Mouse (Mus musculus) forebrain, embryonic 10.5 days (tissue): ENCODE results near the gene Cacng5. TPM values are rescaled to one million over a fixed set of nuclear protein-coding genes. Genes with fewer than 3 reads are reported as not detected.
A peak's percentile ranks its signal among the peaks of the same experiment; 100 is the strongest.

Experiments
- DNase-seq: peaks from one replicate; pipeline ENCODE4 v3.0.0-alpha.2; 2017; ENCODE audit warnings: low spot score; ENCODE audit errors: extremely low spot score
- H3K27ac ChIP-seq: fragments of 300-500 bp; sonication (generic); 2 replicates; pipeline ENCODE4 v1.5.1; 2016; ENCODE audit warnings: mild to moderate bottlenecking
- H3K27me3 ChIP-seq: fragments of 300-500 bp; sonication (generic); 2 replicates; pipeline ENCODE4 v1.6.1; 2016; ENCODE audit warnings: mild to moderate bottlenecking; ENCODE audit not compliant: poor library complexity, severe bottlenecking
- H3K36me3 ChIP-seq: fragments of 300-500 bp; sonication (generic); replicated peaks from 2 replicates; pipeline ENCODE4 v1.6.1; 2016; ENCODE audit warnings: mild to moderate bottlenecking, moderate library complexity
- H3K4me1 ChIP-seq: fragments of 300-500 bp; sonication (generic); 2 replicates; pipeline ENCODE4 v1.6.1; 2016
- H3K4me3 ChIP-seq: fragments of 300-500 bp; sonication (generic); 2 replicates; pipeline ENCODE4 v1.5.1; 2016; ENCODE audit warnings: mild to moderate bottlenecking, moderate library complexity
- H3K9me3 ChIP-seq: fragments of 300-500 bp; sonication (generic); 2 replicates; pipeline ENCODE4 v1.6.1; 2016; ENCODE audit warnings: mild to moderate bottlenecking, moderate library complexity
- WGBS: fragments of 180-500 bp; shearing (Covaris S2); methylation state at CpG from one replicate; pipeline ENCODE4 v1.1.7; 2016; 5-methylcytosine and 5-hydroxymethylcytosine counted together
- polyA plus RNA-seq: library from polyadenylated mRNA; unstranded; fragments of >200 nt; fragmentation: Nextera tagmentation; extraction: Ambion mirVana; gene quantifications from 2 replicates; pipeline ENCODE4 v1.2.1, GENCODE M21; 2016

Cacng5 gene
- polyA plus RNA-seq, 1 experiment from 2014 or later, result 0.33 TPM

- 87% methylated on average over 8 of the region's 8 CpGs for WGBS
- H3K9me3 ChIP-seq, result no peaks in the 10 kb centered on the region
- no peaks in the 10 kb centered on the region for H3K36me3 ChIP-seq
- no peak for DNase-seq
- no peak overlapping the region for H3K4me3 ChIP-seq
- H3K4me1 ChIP-seq, result no peaks in the 10 kb centered on the region
- H3K27ac ChIP-seq, result no peak overlapping the region
- no peaks in the 10 kb centered on the region for H3K27me3 ChIP-seq
Measured at GRCm38 (mm10) chr11:107867509-107867908, 47.3 kb downstream of the Cacng5 start.

DNA sequence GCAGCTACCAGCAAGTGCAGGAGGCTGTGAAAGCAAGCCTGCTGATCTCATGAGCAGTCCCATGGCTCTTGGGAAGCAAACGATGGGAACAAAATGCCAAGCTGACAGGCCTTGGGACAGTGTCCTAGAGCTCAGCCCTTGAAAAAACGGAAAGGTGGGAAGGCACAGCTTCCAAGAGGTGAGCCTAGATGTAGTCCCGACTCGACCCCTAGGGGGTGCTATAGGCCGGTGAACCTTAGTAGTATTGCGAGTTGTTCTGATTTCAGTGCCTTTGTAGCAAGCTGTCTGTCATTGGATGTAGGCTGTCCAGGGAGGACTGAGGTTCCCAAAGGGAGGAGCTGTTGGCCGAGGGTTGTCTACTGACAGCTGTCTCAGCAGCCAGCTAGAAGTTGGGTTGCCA lies 49.7 kb downstream of the Cacng5 start:
- Histone ChIP-seq H3K36me3 (no peaks in the 10 kb centered on the region), H3K27ac (no peak overlapping the region), H3K27me3 (no peaks in the 10 kb centered on the region), H3K4me1 (no peaks in the 10 kb centered on the region), H3K9me3 (no peaks in the 10 kb centered on the region), H3K4me3 (no peak overlapping the region)
- peak; percentile 71 for DNase-seq
- 19% methylated on average over 7 of the region's 7 CpGs for WGBS

DNA sequence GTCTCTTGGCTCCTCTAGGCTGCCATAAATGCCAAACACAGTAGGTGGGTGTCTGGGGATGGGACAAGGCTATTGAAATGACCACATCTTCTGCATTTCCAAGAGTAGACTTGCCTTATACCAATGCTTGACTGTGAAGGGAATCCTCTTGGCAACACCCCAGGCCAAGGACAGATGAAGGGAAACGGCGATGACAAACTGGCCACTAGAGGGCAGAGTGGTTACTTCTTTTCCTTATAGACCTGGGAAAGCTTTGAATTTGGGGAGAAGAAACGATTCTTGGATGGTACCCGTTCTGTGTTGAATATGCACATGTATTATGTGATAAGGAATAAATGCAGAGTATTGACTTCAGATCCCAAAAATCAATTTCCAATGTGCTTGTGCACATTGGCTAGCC lies 50.8 kb downstream of the Cacng5 start:
- Histone ChIP-seq H3K9me3 (no peaks in the 10 kb centered on the region), H3K4me1 (no peaks in the 10 kb centered on the region), H3K36me3 (no peaks in the 10 kb centered on the region), H3K27me3 (no peaks in the 10 kb centered on the region), H3K27ac (no peak overlapping the region), H3K4me3 (no peak overlapping the region)
- peak; percentile 51 for DNase-seq
- 18% methylated on average over 4 of the region's 4 CpGs for WGBS

GRCm38 (mm10) chr11:107861738-107862137 lies 53.1 kb downstream of the Cacng5 start:
- Histone ChIP-seq H3K4me1 (no peaks in the 10 kb centered on the region), H3K27ac (no peak overlapping the region), H3K27me3 (no peaks in the 10 kb centered on the region), H3K9me3 (no peaks in the 10 kb centered on the region), H3K4me3 (no peak overlapping the region), H3K36me3 (no peaks in the 10 kb centered on the region)
- 80% methylated on average over 5 of the region's 5 CpGs for WGBS
- DNase-seq, result no peak

GRCm38 (mm10) chr11:107859871-107860270 lies 55.0 kb downstream of the Cacng5 start:
- Histone ChIP-seq H3K4me1 (no peaks in the 10 kb centered on the region), H3K9me3 (no peaks in the 10 kb centered on the region), H3K27ac (no peak overlapping the region), H3K27me3 (no peaks in the 10 kb centered on the region), H3K36me3 (no peaks in the 10 kb centered on the region), H3K4me3 (no peak overlapping the region)
- no peak for DNase-seq
- 92% methylated on average over 4 of the region's 4 CpGs for WGBS

DNA sequence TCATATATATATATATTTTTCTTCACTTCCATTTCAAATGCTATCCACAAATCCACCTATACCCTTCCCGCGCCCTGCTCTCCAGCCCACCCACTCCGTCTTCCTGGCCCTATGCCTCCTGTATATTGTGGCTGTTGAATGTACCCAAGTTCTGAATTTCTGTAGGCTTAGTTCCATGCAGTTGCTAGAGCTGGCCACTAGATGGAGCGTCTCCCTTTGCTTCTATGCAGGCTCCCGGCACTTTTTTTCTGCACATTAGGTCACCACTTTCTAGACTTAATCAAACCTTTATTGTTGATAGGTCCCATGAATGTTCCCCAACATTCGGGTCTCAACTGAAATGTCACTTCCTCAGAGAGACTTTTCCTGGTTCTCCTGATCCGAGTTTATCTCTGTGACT lies 55.6 kb downstream of the Cacng5 start:
- Histone ChIP-seq H3K27me3 (no peaks in the 10 kb centered on the region), H3K36me3 (no peaks in the 10 kb centered on the region), H3K4me1 (no peaks in the 10 kb centered on the region), H3K27ac (no peak overlapping the region), H3K9me3 (no peaks in the 10 kb centered on the region), H3K4me3 (no peak overlapping the region)
- WGBS, result 30% methylated on average over 7 of the region's 7 CpGs
- peak; percentile 47 for DNase-seq

DNA sequence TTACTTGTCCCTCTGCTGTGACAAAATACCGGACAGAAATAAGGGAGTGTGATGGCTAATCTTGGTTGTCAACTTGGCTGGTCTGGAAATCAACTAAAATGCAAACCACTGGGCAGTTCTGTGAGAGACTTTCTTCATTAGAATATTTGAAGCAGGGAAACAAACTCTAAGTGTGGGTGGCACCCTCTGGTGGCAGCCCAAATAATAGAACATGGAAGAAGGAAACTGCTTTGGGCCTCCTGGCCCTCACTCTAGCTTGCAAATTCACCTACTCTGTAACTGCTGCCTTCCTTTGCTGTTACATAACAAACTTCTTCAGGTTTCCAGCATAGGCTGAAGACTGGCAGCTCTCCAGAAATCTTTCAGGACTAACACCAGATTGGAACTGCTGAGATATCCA lies 61.8 kb downstream of the Cacng5 start:
- H3K27ac ChIP-seq, result no peak overlapping the region
- H3K4me1 ChIP-seq, result peaks cover 5% of the 10 kb centered on the region
- no peaks in the 10 kb centered on the region for H3K27me3 ChIP-seq

GRCm38 (mm10) chr11:107849621-107850020 lies 65.2 kb downstream of the Cacng5 start:
- H3K27ac ChIP-seq, result no peak overlapping the region
- no peaks in the 10 kb centered on the region for H3K36me3 ChIP-seq
- no peak overlapping the region for H3K4me3 ChIP-seq
- DNase-seq, result no peak
- WGBS, result 64% methylated on average over 10 of the region's 10 CpGs
- H3K9me3 ChIP-seq, result no peaks in the 10 kb centered on the region
- H3K27me3 ChIP-seq, result no peaks in the 10 kb centered on the region
- peaks cover 5% of the 10 kb centered on the region for H3K4me1 ChIP-seq

More for the DNA sequence above, 61.8 kb downstream of the Cacng5 start:
- Histone ChIP-seq H3K9me3 (no peaks in the 10 kb centered on the region), H3K4me3 (no peak overlapping the region), H3K36me3 (no peaks in the 10 kb centered on the region)
- DNase-seq, result peak; percentile 53
- WGBS, result 37% methylated on average over 1 of the region's 1 CpGs

- no peak overlapping the region for H3K27ac ChIP-seq
- 94% methylated on average over 1 of the region's 1 CpGs for WGBS
- no peak for DNase-seq
- no peak overlapping the region for H3K4me3 ChIP-seq
- H3K9me3 ChIP-seq, result no peaks in the 10 kb centered on the region
- H3K27me3 ChIP-seq, result no peaks in the 10 kb centered on the region
- H3K4me1 ChIP-seq, result no peaks in the 10 kb centered on the region
- no peaks in the 10 kb centered on the region for H3K36me3 ChIP-seq
Measured at GRCm38 (mm10) chr11:107844175-107844574, 70.7 kb downstream of the Cacng5 start.

DNA sequence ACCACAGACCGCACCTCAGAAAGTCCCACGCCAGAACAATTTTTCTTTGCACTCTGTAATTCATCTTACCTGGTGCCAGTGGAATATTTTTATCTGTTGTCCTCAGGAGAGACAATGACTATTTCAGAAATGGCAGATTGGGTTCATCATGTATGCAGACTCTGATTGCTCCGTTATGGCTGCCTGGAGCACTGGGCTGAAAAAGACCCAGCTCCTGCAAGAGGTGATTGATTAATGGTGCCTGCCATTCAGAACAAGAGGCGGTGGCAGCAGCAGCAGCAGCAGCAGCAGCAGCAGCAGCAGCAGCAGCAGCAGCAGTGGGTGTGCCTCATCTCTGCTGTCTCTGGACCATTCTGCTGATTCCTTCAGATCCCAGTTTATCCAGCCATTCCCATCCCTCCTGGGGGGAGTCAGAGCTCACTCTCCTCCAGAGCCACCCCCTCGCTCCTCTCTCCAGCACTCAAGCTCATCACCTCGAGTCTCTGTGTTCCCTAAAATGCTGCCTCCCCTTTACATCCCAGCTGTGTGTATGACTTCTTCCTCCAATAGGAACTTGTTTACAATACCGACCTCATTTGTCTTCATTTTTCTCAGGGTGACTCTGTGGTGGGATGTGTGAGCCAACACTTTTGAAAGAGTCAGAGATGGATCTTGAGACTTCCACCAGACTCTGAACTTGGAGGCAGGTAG lies 81.4 kb downstream of the Cacng5 start:
- Histone ChIP-seq H3K4me3 (no peak overlapping the region), H3K36me3 (no peaks in the 10 kb centered on the region), H3K27ac (no peak overlapping the region), H3K9me3 (no peaks in the 10 kb centered on the region), H3K4me1 (no peaks in the 10 kb centered on the region), H3K27me3 (no peaks in the 10 kb centered on the region)
- 72% methylated on average over 7 of the region's 7 CpGs for WGBS
- no peak for DNase-seq

Other genes with a start within 250 kb of the Cacng5 start
- 0.16 TPM in 1 of 2 replicates, not detected in the other for gene Cacng1, start 198.5 kb downstream of the Cacng5 start, polyA plus RNA-seq
- gene Cacng4, start 120.5 kb downstream of the Cacng5 start, polyA plus RNA-seq, result 6.3 and 7.0 TPM in 2 replicates